Mouse (Mus musculus): ENCODE results near the gene Sox8. TPM values are rescaled to one million over a fixed set of nuclear protein-coding genes. Genes with fewer than 3 reads are reported as not detected.
A peak's percentile ranks its signal among the peaks of the same experiment; 100 is the strongest.

Gene Sox8
- polyA plus RNA-seq, 1 experiment from 2014 or later = 25.1 TPM

- Histone ChIP-seq H3K27me3 (replicated peaks; ENCODE audit: control insufficient read depth, insufficient read depth, low read length) (no peaks in the 10 kb centered on the region), H3K36me3 (ENCODE audit: control insufficient read depth, insufficient read depth, low read length) (peaks cover 9% of the 10 kb centered on the region; the same call in 1 of the 2 replicates), H3K9me3 (ENCODE audit: control insufficient read depth, low read length) (no peaks in the 10 kb centered on the region), H3K9ac (ENCODE audit: low read depth, low read length) (no peak overlapping the region), H3K27ac (ENCODE audit: low read depth, low read length) (no peak overlapping the region), H3K4me3 (ENCODE audit: low read length) (no peak overlapping the region), H3K4me2 (ENCODE audit: low read length) (no peak overlapping the region), H3K4me1 (ENCODE audit: control insufficient read depth, insufficient read depth, low read depth, low read length) (peaks cover 3% of the 10 kb centered on the region)
- no peak for ATAC-seq
- 94% methylated on average over 9 of the region's 9 CpGs for WGBS
Observed at GRCm38 (mm10) chr17:25584646-25585045, 14.2 kb upstream of the Sox8 start.

GRCm38 (mm10) chr17:25583858-25584257 lies 13.4 kb upstream of the Sox8 start:
- Histone ChIP-seq H3K27me3 (replicated peaks; ENCODE audit: control insufficient read depth, insufficient read depth, low read length) (no peaks in the 10 kb centered on the region), H3K9me3 (ENCODE audit: control insufficient read depth, low read length) (no peaks in the 10 kb centered on the region), H3K9ac (ENCODE audit: low read depth, low read length) (no peak overlapping the region), H3K4me1 (ENCODE audit: control insufficient read depth, insufficient read depth, low read depth, low read length) (peaks cover 6% of the 10 kb centered on the region), H3K4me2 (ENCODE audit: low read length) (no peak overlapping the region), H3K27ac (ENCODE audit: low read depth, low read length) (no peak overlapping the region), H3K4me3 (ENCODE audit: low read length) (no peak overlapping the region), H3K36me3 (ENCODE audit: control insufficient read depth, insufficient read depth, low read length) (peaks cover 9% of the 10 kb centered on the region; the same call in 1 of the 2 replicates)
- WGBS = 90% methylated on average over 8 of the region's 8 CpGs
- no peak for ATAC-seq

- Histone ChIP-seq H3K36me3 (ENCODE audit: control insufficient read depth, insufficient read depth, low read length) (peaks cover 9% of the 10 kb centered on the region; the same call in 1 of the 2 replicates), H3K27ac (ENCODE audit: low read depth, low read length) (no peak overlapping the region), H3K4me3 (ENCODE audit: low read length) (no peak overlapping the region), H3K9me3 (ENCODE audit: control insufficient read depth, low read length) (no peaks in the 10 kb centered on the region), H3K9ac (ENCODE audit: low read depth, low read length) (no peak overlapping the region), H3K4me2 (ENCODE audit: low read length) (no peak overlapping the region), H3K27me3 (replicated peaks; ENCODE audit: control insufficient read depth, insufficient read depth, low read length) (no peaks in the 10 kb centered on the region), H3K4me1 (ENCODE audit: control insufficient read depth, insufficient read depth, low read depth, low read length) (peaks cover 12% of the 10 kb centered on the region)
- ATAC-seq = no peak
- 83% methylated on average over 4 of the region's 4 CpGs for WGBS
Observed at GRCm38 (mm10) chr17:25583099-25583498, 12.6 kb upstream of the Sox8 start.

GRCm38 (mm10) chr17:25582076-25582475 lies 11.6 kb upstream of the Sox8 start:
- Histone ChIP-seq H3K9ac (ENCODE audit: low read depth, low read length) (no peak overlapping the region), H3K4me1 (ENCODE audit: control insufficient read depth, insufficient read depth, low read depth, low read length) (peaks cover 13% of the 10 kb centered on the region), H3K36me3 (ENCODE audit: control insufficient read depth, insufficient read depth, low read length) (peaks cover 8% of the 10 kb centered on the region; the same call in 1 of the 2 replicates), H3K27ac (ENCODE audit: low read depth, low read length) (no peak overlapping the region), H3K4me3 (ENCODE audit: low read length) (no peak overlapping the region), H3K9me3 (ENCODE audit: control insufficient read depth, low read length) (no peaks in the 10 kb centered on the region), H3K27me3 (replicated peaks; ENCODE audit: control insufficient read depth, insufficient read depth, low read length) (no peaks in the 10 kb centered on the region), H3K4me2 (ENCODE audit: low read length) (no peak overlapping the region)
- ATAC-seq = no peak
- 71% methylated on average over 8 of the region's 8 CpGs for WGBS

GRCm38 (mm10) chr17:25579332-25580047 lies 9.0 kb upstream of the Sox8 start:
- peak overlapping the region; percentile 96 for H3K4me2 ChIP-seq (ENCODE audit: low read length)
- peak; percentile 34 for ATAC-seq
- H3K9ac ChIP-seq (ENCODE audit: low read depth, low read length) = peak overlapping the region; percentile 84
- peak overlapping the region; percentile 79 for H3K27ac ChIP-seq (ENCODE audit: low read depth, low read length)
- peak overlapping the region; percentile 73 for H3K4me3 ChIP-seq (ENCODE audit: low read length)
- no peaks in the 10 kb centered on the region for H3K36me3 ChIP-seq (ENCODE audit: control insufficient read depth, insufficient read depth, low read length)
- no peaks in the 10 kb centered on the region for H3K27me3 ChIP-seq (replicated peaks; ENCODE audit: control insufficient read depth, insufficient read depth, low read length)
- H3K4me1 ChIP-seq (ENCODE audit: control insufficient read depth, insufficient read depth, low read depth, low read length) = peaks cover 19% of the 10 kb centered on the region
- no peaks in the 10 kb centered on the region for H3K9me3 ChIP-seq (ENCODE audit: control insufficient read depth, low read length)
- WGBS = 6% methylated on average over 21 of the region's 21 CpGs

DNA sequence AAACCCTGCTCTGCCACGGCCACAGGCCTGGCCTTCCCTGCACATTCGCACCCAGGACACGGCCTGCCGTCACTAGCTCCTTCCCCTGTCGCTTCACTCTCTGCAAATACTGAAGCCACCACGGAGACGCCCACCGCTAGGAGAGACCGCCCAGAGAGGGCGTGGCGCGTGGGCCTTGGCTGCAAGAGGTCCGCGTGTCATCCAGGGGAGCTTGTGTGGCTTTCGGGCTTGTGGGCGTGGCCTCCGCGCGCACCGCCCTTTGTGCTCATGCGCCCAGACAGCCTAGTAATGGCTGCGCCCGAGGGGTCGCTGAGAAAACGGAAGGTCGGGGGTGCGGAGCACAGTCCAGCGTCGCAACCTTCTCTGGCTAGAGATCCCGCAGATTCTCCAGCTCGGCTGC lies 8.4 kb upstream of the Sox8 start, which contains the start of gene Lmf1:
Gene Lmf1 (plus strand): TSS at position 166 of the 400 bp plus-strand sequence.
- WGBS = 0% methylated on average over 31 of the region's 31 CpGs
- Histone ChIP-seq H3K4me3 (ENCODE audit: low read length) (peak within 1 kb of the TSS; percentile 73), H3K4me2 (ENCODE audit: low read length) (peak within 1 kb of the TSS; percentile 96), H3K9ac (ENCODE audit: low read depth, low read length) (peak within 1 kb of the TSS; percentile 84), H3K9me3 (ENCODE audit: control insufficient read depth, low read length) (no peaks in the 10 kb centered on the region), H3K27ac (ENCODE audit: low read depth, low read length) (peak within 1 kb of the TSS; percentile 79), H3K27me3 (replicated peaks; ENCODE audit: control insufficient read depth, insufficient read depth, low read length) (no peaks in the 10 kb centered on the region), H3K4me1 (ENCODE audit: control insufficient read depth, insufficient read depth, low read depth, low read length) (peaks cover 19% of the 10 kb centered on the region), H3K36me3 (ENCODE audit: control insufficient read depth, insufficient read depth, low read length) (no peaks in the 10 kb centered on the region)
- ATAC-seq = peak; percentile 97

- Histone ChIP-seq H3K4me2 (ENCODE audit: low read length) (no peak overlapping the region), H3K27ac (ENCODE audit: low read depth, low read length) (no peak overlapping the region), H3K9me3 (ENCODE audit: control insufficient read depth, low read length) (no peaks in the 10 kb centered on the region), H3K9ac (ENCODE audit: low read depth, low read length) (no peak overlapping the region), H3K4me3 (ENCODE audit: low read length) (no peak overlapping the region), H3K4me1 (ENCODE audit: control insufficient read depth, insufficient read depth, low read depth, low read length) (peaks cover 19% of the 10 kb centered on the region), H3K36me3 (ENCODE audit: control insufficient read depth, insufficient read depth, low read length) (no peaks in the 10 kb centered on the region), H3K27me3 (replicated peaks; ENCODE audit: control insufficient read depth, insufficient read depth, low read length) (no peaks in the 10 kb centered on the region)
- WGBS = 35% methylated on average over 2 of the region's 2 CpGs
- ATAC-seq = no peak
Observed at GRCm38 (mm10) chr17:25577702-25578101, 7.2 kb upstream of the Sox8 start.

DNA sequence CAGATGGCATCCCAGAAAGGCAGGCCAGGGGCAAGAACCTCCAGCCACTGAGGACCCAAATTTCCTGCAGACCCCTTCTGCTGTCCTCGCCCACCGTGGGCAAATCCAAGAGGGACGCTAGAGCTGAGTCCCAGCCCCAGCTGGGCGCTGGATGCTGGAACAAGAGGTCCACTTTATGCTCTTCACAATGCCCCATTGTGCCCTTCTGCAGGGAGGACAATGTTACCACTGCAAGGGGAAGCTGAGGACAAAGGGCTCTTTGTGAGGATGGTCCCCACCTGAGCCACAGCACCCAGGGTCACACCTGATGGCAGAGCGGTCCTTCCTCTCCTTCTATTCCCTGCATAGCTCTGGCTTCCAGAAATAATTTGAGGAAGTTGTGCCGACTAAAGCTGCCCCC lies 6.8 kb upstream of the Sox8 start:
- no peaks in the 10 kb centered on the region for H3K36me3 ChIP-seq (ENCODE audit: control insufficient read depth, insufficient read depth, low read length)
- peaks cover 19% of the 10 kb centered on the region for H3K4me1 ChIP-seq (ENCODE audit: control insufficient read depth, insufficient read depth, low read depth, low read length)
- WGBS = 57% methylated on average over 6 of the region's 6 CpGs
- H3K4me3 ChIP-seq (ENCODE audit: low read length) = no peak overlapping the region
- H3K9me3 ChIP-seq (ENCODE audit: control insufficient read depth, low read length) = no peaks in the 10 kb centered on the region
- H3K27ac ChIP-seq (ENCODE audit: low read depth, low read length) = no peak overlapping the region
- ATAC-seq = no peak
- no peak overlapping the region for H3K9ac ChIP-seq (ENCODE audit: low read depth, low read length)
- no peak overlapping the region for H3K4me2 ChIP-seq (ENCODE audit: low read length)
- no peaks in the 10 kb centered on the region for H3K27me3 ChIP-seq (replicated peaks; ENCODE audit: control insufficient read depth, insufficient read depth, low read length)

DNA sequence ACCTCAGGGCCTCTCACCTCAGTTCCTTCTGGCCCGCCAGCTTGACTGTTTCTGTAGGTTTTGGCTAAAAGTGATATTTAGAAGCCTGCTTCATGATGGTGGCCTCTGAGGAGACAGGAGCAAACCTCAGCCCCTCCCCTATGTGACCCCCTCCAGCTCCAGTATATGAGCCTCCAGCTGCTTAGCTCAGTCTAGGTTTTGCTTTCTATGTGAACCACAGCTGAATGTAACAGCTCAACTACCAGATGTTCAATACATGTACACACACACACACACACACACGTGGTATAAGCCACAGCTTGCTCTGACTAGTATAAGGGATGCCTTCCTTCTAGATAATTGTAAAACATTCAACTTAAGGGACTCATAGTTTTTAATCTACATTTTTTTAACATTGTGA lies 5.5 kb upstream of the Sox8 start:
- 79% methylated on average over 2 of the region's 2 CpGs for WGBS
- H3K27ac ChIP-seq (ENCODE audit: low read depth, low read length) = no peak overlapping the region
- no peaks in the 10 kb centered on the region for H3K9me3 ChIP-seq (ENCODE audit: control insufficient read depth, low read length)
- no peak for ATAC-seq
- H3K4me3 ChIP-seq (ENCODE audit: low read length) = no peak overlapping the region
- peaks cover 24% of the 10 kb centered on the region for H3K4me1 ChIP-seq (ENCODE audit: control insufficient read depth, insufficient read depth, low read depth, low read length)
- no peak overlapping the region for H3K4me2 ChIP-seq (ENCODE audit: low read length)
- 0 out of 2 replicates have a peak, but pooled peaks cover 2% of the 10 kb centered on the region for H3K27me3 ChIP-seq (replicated peaks; ENCODE audit: control insufficient read depth, insufficient read depth, low read length)
- H3K9ac ChIP-seq (ENCODE audit: low read depth, low read length) = no peak overlapping the region
- no peaks in the 10 kb centered on the region for H3K36me3 ChIP-seq (ENCODE audit: control insufficient read depth, insufficient read depth, low read length)
